Mouse (Mus musculus) heart, embryonic 13.5 days (tissue): Measurements from ENCODE around the gene Ak8. TPM values are rescaled to one million over a fixed set of nuclear protein-coding genes. Genes with fewer than 3 reads are reported as not detected.
A peak's percentile ranks its signal among the peaks of the same experiment; 100 is the strongest.

Experiments used
- ATAC-seq: fragments of 200-750 bp; cut with Nextera tagmentation; 2 replicates; pipeline ENCODE4 v1.8.0; 2017; ENCODE audit warnings: moderate TSS enrichment; ENCODE audit not compliant: insufficient number of reproducible peaks, low FRiP score, low TSS enrichment; ENCODE audit errors: extremely low read depth
- H3K27ac ChIP-seq: fragments of 300-500 bp; sonication (generic); replicated peaks from 2 replicates; pipeline ENCODE4 v1.5.1; 2015; ENCODE audit warnings: moderate library complexity, mild to moderate bottlenecking, inconsistent platforms
- H3K27me3 ChIP-seq: fragments of 300-500 bp; sonication (generic); replicated peaks from 2 replicates; pipeline ENCODE4 v1.6.1; 2015; ENCODE audit warnings: mild to moderate bottlenecking, inconsistent platforms
- H3K36me3 ChIP-seq: fragments of 300-500 bp; sonication (generic); 2 replicates; pipeline ENCODE4 v1.6.1; 2015; ENCODE audit warnings: mild to moderate bottlenecking, inconsistent platforms
- H3K4me1 ChIP-seq: fragments of 300-500 bp; sonication (generic); 2 replicates; pipeline ENCODE4 v1.6.1; 2015; ENCODE audit warnings: inconsistent platforms
- H3K4me2 ChIP-seq: fragments of 300-500 bp; sonication (generic); 2 replicates; pipeline ENCODE4 v1.6.1; 2015; ENCODE audit warnings: inconsistent platforms, mild to moderate bottlenecking, moderate library complexity
- H3K4me3 ChIP-seq: fragments of 300-500 bp; sonication (generic); 2 replicates; pipeline ENCODE4 v1.5.1; 2015; ENCODE audit warnings: moderate library complexity, mild to moderate bottlenecking, inconsistent platforms
- H3K9ac ChIP-seq: fragments of 300-500 bp; sonication (generic); 2 replicates; pipeline ENCODE4 v1.6.1; 2015; ENCODE audit warnings: inconsistent platforms, mild to moderate bottlenecking, moderate library complexity
- H3K9me3 ChIP-seq: fragments of 300-500 bp; sonication (generic); 2 replicates; pipeline ENCODE4 v1.6.1; 2016; ENCODE audit warnings: inconsistent platforms
- WGBS: fragments of 180-500 bp; shearing (Covaris S2); methylation state at CpG from one replicate; pipeline ENCODE4 v1.1.7; 2015; ENCODE audit warnings: mixed read lengths; 5-methylcytosine and 5-hydroxymethylcytosine counted together
- polyA plus RNA-seq: library from polyadenylated mRNA; unstranded; fragments of >200 nt; fragmentation: Nextera tagmentation; extraction: Ambion mirVana; gene quantifications from 2 replicates; pipeline ENCODE4 v1.2.1, GENCODE M21; 2015

The Ak8 gene
- 0.37 and 0.90 TPM in 2 replicates for polyA plus RNA-seq

GRCm38 (mm10) chr2:28699361-28700335 is at the start of gene Ak8, which contains the start of gene Spaca9:
Gene Ak8 (plus strand): TSS chr2:28700164.
Gene Spaca9 (minus strand): TSS chr2:28699727.
- Histone ChIP-seq H3K4me3 (peak within 1 kb of the TSS; percentile 77), H3K27ac (peak within 1 kb of the TSS; percentile 78), H3K27me3 (peaks cover 9% of the 10 kb centered on the region; the same call in 1 of the 2 replicates), H3K4me1 (peaks cover 13% of the 10 kb centered on the region), H3K9ac (peak within 1 kb of the TSS; percentile 89), H3K36me3 (no peaks in the 10 kb centered on the region), H3K9me3 (no peaks in the 10 kb centered on the region), H3K4me2 (peak within 1 kb of the TSS; percentile 89)
- WGBS: 2% methylated on average over 53 of the region's 53 CpGs
- ATAC-seq: peak; percentile 78

- Histone ChIP-seq H3K36me3 (peaks cover 20% of the 10 kb centered on the region), H3K4me3 (no peak overlapping the region), H3K9ac (no peak overlapping the region), H3K4me2 (no peak overlapping the region), H3K27me3 (no peaks in the 10 kb centered on the region), H3K9me3 (no peaks in the 10 kb centered on the region), H3K4me1 (no peaks in the 10 kb centered on the region), H3K27ac (no peak overlapping the region)
- ATAC-seq: no peak
Observed at GRCm38 (mm10) chr2:28650526-28650925, 49.4 kb upstream of the Ak8 start.

GRCm38 (mm10) chr2:28653351-28653750 is 46.6 kb upstream of the Ak8 start:
- Histone ChIP-seq H3K4me2 (no peak overlapping the region), H3K9me3 (no peaks in the 10 kb centered on the region), H3K4me1 (no peaks in the 10 kb centered on the region), H3K9ac (no peak overlapping the region), H3K4me3 (no peak overlapping the region), H3K27me3 (no peaks in the 10 kb centered on the region), H3K27ac (no peak overlapping the region), H3K36me3 (peaks cover 43% of the 10 kb centered on the region)
- ATAC-seq: no peak
- 95% methylated on average over 7 of the region's 7 CpGs for WGBS

GRCm38 (mm10) chr2:28654295-28654694 is 45.7 kb upstream of the Ak8 start:
- ATAC-seq: no peak
- Histone ChIP-seq H3K27ac (no peak overlapping the region), H3K4me3 (no peak overlapping the region), H3K9me3 (no peaks in the 10 kb centered on the region), H3K4me2 (no peak overlapping the region), H3K36me3 (peaks cover 52% of the 10 kb centered on the region), H3K4me1 (no peaks in the 10 kb centered on the region), H3K27me3 (no peaks in the 10 kb centered on the region), H3K9ac (no peak overlapping the region)
- WGBS: 67% methylated on average over 2 of the region's 2 CpGs

- Histone ChIP-seq H3K4me2 (no peak overlapping the region), H3K9me3 (no peaks in the 10 kb centered on the region), H3K36me3 (peaks cover 72% of the 10 kb centered on the region), H3K4me1 (no peaks in the 10 kb centered on the region), H3K27ac (no peak overlapping the region), H3K9ac (no peak overlapping the region), H3K27me3 (no peaks in the 10 kb centered on the region), H3K4me3 (no peak overlapping the region)
- no peak for ATAC-seq
- WGBS: 72% methylated on average over 8 of the region's 8 CpGs
Observed at GRCm38 (mm10) chr2:28656216-28656615, 43.7 kb upstream of the Ak8 start.

GRCm38 (mm10) chr2:28662891-28663290 is 37.1 kb upstream of the Ak8 start:
- no peak overlapping the region for H3K27ac ChIP-seq
- peaks cover 97% of the 10 kb centered on the region for H3K36me3 ChIP-seq
- H3K4me2 ChIP-seq: no peak overlapping the region
- H3K4me3 ChIP-seq: no peak overlapping the region
- H3K9me3 ChIP-seq: no peaks in the 10 kb centered on the region
- no peaks in the 10 kb centered on the region for H3K4me1 ChIP-seq
- 85% methylated on average over 3 of the region's 3 CpGs for WGBS
- H3K27me3 ChIP-seq: no peaks in the 10 kb centered on the region
- ATAC-seq: no peak
- no peak overlapping the region for H3K9ac ChIP-seq

GRCm38 (mm10) chr2:28665818-28666217 is 34.1 kb upstream of the Ak8 start:
- Histone ChIP-seq H3K27ac (no peak overlapping the region), H3K4me1 (no peaks in the 10 kb centered on the region), H3K27me3 (no peaks in the 10 kb centered on the region), H3K4me3 (no peak overlapping the region), H3K4me2 (no peak overlapping the region), H3K36me3 (peaks cover 96% of the 10 kb centered on the region), H3K9me3 (no peaks in the 10 kb centered on the region), H3K9ac (no peak overlapping the region)
- WGBS: 77% methylated on average over 3 of the region's 3 CpGs
- ATAC-seq: no peak

GRCm38 (mm10) chr2:28671438-28671837 is 28.5 kb upstream of the Ak8 start:
- H3K27ac ChIP-seq: no peak overlapping the region
- peaks cover 96% of the 10 kb centered on the region for H3K36me3 ChIP-seq
- no peak overlapping the region for H3K9ac ChIP-seq
- no peak for ATAC-seq
- no peaks in the 10 kb centered on the region for H3K9me3 ChIP-seq
- no peak overlapping the region for H3K4me2 ChIP-seq
- H3K4me1 ChIP-seq: no peaks in the 10 kb centered on the region
- H3K4me3 ChIP-seq: no peak overlapping the region
- H3K27me3 ChIP-seq: no peaks in the 10 kb centered on the region
- WGBS: 77% methylated on average over 2 of the region's 2 CpGs

- no peak overlapping the region for H3K4me2 ChIP-seq
- peaks cover 97% of the 10 kb centered on the region for H3K36me3 ChIP-seq
- 91% methylated on average over 8 of the region's 8 CpGs for WGBS
- H3K9ac ChIP-seq: no peak overlapping the region
- ATAC-seq: no peak
- no peak overlapping the region for H3K4me3 ChIP-seq
- no peak overlapping the region for H3K27ac ChIP-seq
- H3K9me3 ChIP-seq: no peaks in the 10 kb centered on the region
- H3K4me1 ChIP-seq: no peaks in the 10 kb centered on the region
- no peaks in the 10 kb centered on the region for H3K27me3 ChIP-seq
Observed at GRCm38 (mm10) chr2:28676005-28676404, 24.0 kb upstream of the Ak8 start.

- H3K27ac ChIP-seq: no peak overlapping the region
- no peak overlapping the region for H3K4me3 ChIP-seq
- H3K4me1 ChIP-seq: no peaks in the 10 kb centered on the region; the same call in 1 of the 2 replicates
- no peak overlapping the region for H3K4me2 ChIP-seq
- H3K36me3 ChIP-seq: peaks cover 98% of the 10 kb centered on the region
- no peaks in the 10 kb centered on the region for H3K27me3 ChIP-seq
- ATAC-seq: no peak
- H3K9me3 ChIP-seq: no peaks in the 10 kb centered on the region
- 48% methylated on average over 4 of the region's 4 CpGs for WGBS
- H3K9ac ChIP-seq: no peak overlapping the region
Observed at GRCm38 (mm10) chr2:28680710-28681109, 19.3 kb upstream of the Ak8 start.

GRCm38 (mm10) chr2:28681718-28682117 is 18.2 kb upstream of the Ak8 start:
- Histone ChIP-seq H3K36me3 (peaks cover 98% of the 10 kb centered on the region), H3K9ac (no peak overlapping the region), H3K4me3 (no peak overlapping the region), H3K4me2 (no peak overlapping the region), H3K27me3 (no peaks in the 10 kb centered on the region), H3K4me1 (no peaks in the 10 kb centered on the region; the same call in 1 of the 2 replicates), H3K9me3 (no peaks in the 10 kb centered on the region), H3K27ac (no peak overlapping the region)
- ATAC-seq: no peak
- WGBS: 75% methylated on average over 4 of the region's 4 CpGs

- Histone ChIP-seq H3K4me2 (no peak overlapping the region), H3K27ac (no peak overlapping the region), H3K27me3 (no peaks in the 10 kb centered on the region), H3K4me1 (no peaks in the 10 kb centered on the region; the same call in 1 of the 2 replicates), H3K9me3 (no peaks in the 10 kb centered on the region), H3K36me3 (peaks cover 74% of the 10 kb centered on the region), H3K4me3 (no peak overlapping the region), H3K9ac (no peak overlapping the region)
- 80% methylated on average over 7 of the region's 7 CpGs for WGBS
- ATAC-seq: no peak
Observed at GRCm38 (mm10) chr2:28685895-28686294, 14.1 kb upstream of the Ak8 start.
